Mouse (Mus musculus): ENCODE data around the gene Gm8108. TPM values are rescaled to one million over a fixed set of nuclear protein-coding genes. Genes with fewer than 3 reads are reported as not detected.

The Gm8108 gene
- not detected for polyA plus RNA-seq (2014; fragmentation: Illumina TruSeq; extraction: RNeasy Lipid Tissue Mini Kit (QIAGEN cat#74804); ENCODE audit: low read depth, low replicate concordance)

GRCm38 (mm10) chr14:4110426-4110825 lies at the start of gene Gm8108:
Gene Gm8108 (plus strand): TSS chr14:4110526.

GRCm38 (mm10) chr14:4083820-4084219 lies 26.5 kb upstream of the Gm8108 start, which contains the start of gene Gm3115:
Gene Gm3115 (plus strand): TSS chr14:4084120.

GRCm38 (mm10) chr14:4164730-4165129 lies 54.4 kb downstream of the Gm8108 start, which contains the start of gene Gm3127:
Gene Gm3127 (plus strand): TSS chr14:4165030.

Other genes starting within 250 kb of the Gm8108 start
- not detected for gene Gm2916, start 226.4 kb upstream of the Gm8108 start, polyA plus RNA-seq (2014; fragmentation: Illumina TruSeq; extraction: RNeasy Lipid Tissue Mini Kit (QIAGEN cat#74804); ENCODE audit: low read depth, low replicate concordance)
- not detected for gene Gm3029, start 178.8 kb upstream of the Gm8108 start, polyA plus RNA-seq (2014; fragmentation: Illumina TruSeq; extraction: RNeasy Lipid Tissue Mini Kit (QIAGEN cat#74804); ENCODE audit: low read depth, low replicate concordance)
- not detected for gene Gm3095, start 147.0 kb upstream of the Gm8108 start, polyA plus RNA-seq (2014; fragmentation: Illumina TruSeq; extraction: RNeasy Lipid Tissue Mini Kit (QIAGEN cat#74804); ENCODE audit: low read depth, low replicate concordance)
- gene Gm3099, start 112.1 kb upstream of the Gm8108 start, polyA plus RNA-seq (2014; fragmentation: Illumina TruSeq; extraction: RNeasy Lipid Tissue Mini Kit (QIAGEN cat#74804); ENCODE audit: low read depth, low replicate concordance): not detected
- not detected for gene Gm5796, start 86.6 kb upstream of the Gm8108 start, polyA plus RNA-seq (2014; fragmentation: Illumina TruSeq; extraction: RNeasy Lipid Tissue Mini Kit (QIAGEN cat#74804); ENCODE audit: low read depth, low replicate concordance)
- not detected for gene Gm3115, start 26.4 kb upstream of the Gm8108 start, polyA plus RNA-seq (2014; fragmentation: Illumina TruSeq; extraction: RNeasy Lipid Tissue Mini Kit (QIAGEN cat#74804); ENCODE audit: low read depth, low replicate concordance)
- not detected for gene Gm3127, start 54.5 kb downstream of the Gm8108 start, polyA plus RNA-seq (2014; fragmentation: Illumina TruSeq; extraction: RNeasy Lipid Tissue Mini Kit (QIAGEN cat#74804); ENCODE audit: low read depth, low replicate concordance)
- gene Gm2974, start 72.0 kb downstream of the Gm8108 start, polyA plus RNA-seq (2014; fragmentation: Illumina TruSeq; extraction: RNeasy Lipid Tissue Mini Kit (QIAGEN cat#74804); ENCODE audit: low read depth, low replicate concordance): not detected
- not detected for gene Gm3138, start 139.1 kb downstream of the Gm8108 start, polyA plus RNA-seq (2014; fragmentation: Illumina TruSeq; extraction: RNeasy Lipid Tissue Mini Kit (QIAGEN cat#74804); ENCODE audit: low read depth, low replicate concordance)
- not detected for gene Gm3149, start 206.8 kb downstream of the Gm8108 start, polyA plus RNA-seq (2014; fragmentation: Illumina TruSeq; extraction: RNeasy Lipid Tissue Mini Kit (QIAGEN cat#74804); ENCODE audit: low read depth, low replicate concordance)
- gene 2610042L04Rik, start 224.2 kb downstream of the Gm8108 start, polyA plus RNA-seq (2014; fragmentation: Illumina TruSeq; extraction: RNeasy Lipid Tissue Mini Kit (QIAGEN cat#74804); ENCODE audit: low read depth, low replicate concordance): not detected